Mouse (Mus musculus): Measurements from ENCODE around the gene Eps8l3. TPM values are rescaled to one million over a fixed set of nuclear protein-coding genes. Genes with fewer than 3 reads are reported as not detected.

Eps8l3 gene
- polyA plus RNA-seq, 1 experiment from 2014 or later, result 29.2 TPM

DNA sequence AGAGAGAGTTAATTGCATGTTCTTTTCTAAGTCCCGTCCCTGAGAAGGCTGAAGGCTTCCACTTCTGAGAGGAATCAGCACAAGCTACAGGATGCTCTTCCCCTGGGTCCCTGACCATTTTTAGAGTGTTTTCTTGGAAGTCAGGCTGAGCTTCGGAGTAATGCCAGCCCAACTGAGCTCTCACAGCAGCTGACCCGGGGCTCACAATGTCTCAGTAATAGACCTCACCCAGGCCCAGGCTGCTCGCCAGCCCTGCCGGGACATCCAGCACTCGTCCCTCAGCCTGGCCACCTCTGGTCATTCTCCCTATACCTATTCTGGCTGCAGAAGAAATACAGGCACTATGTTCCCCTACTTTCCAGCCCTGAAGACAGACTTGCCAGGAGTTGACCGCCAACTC is 35.7 kb upstream of the Eps8l3 start:
- Histone ChIP-seq H3K4me1 (replicated peaks; ENCODE audit: control insufficient read depth, insufficient read depth) (no peaks in the 10 kb centered on the region; the same call in 1 of the 2 replicates), H3K9ac (ENCODE audit: low read length) (no peak overlapping the region), H3K36me3 (ENCODE audit: control insufficient read depth, insufficient read depth, low read length) (no peaks in the 10 kb centered on the region), H3K4me2 (replicated peaks; ENCODE audit: low read depth) (no peak overlapping the region), H3K27ac (replicated peaks) (peak overlapping the region; percentile 71), H3K9me3 (ENCODE audit: control insufficient read depth, low read length) (no peaks in the 10 kb centered on the region), H3K27me3 (ENCODE audit: control insufficient read depth, insufficient read depth, low read length) (no peaks in the 10 kb centered on the region), H3K4me3 (ENCODE audit: low read depth, low read length) (no peak overlapping the region)
- DNase-seq (ENCODE audit: low spot score) (no peak), ATAC-seq (ENCODE audit: low FRiP score, low TSS enrichment) (0 out of 2 replicates have a peak, but pooled peaks have one; percentile 32)
- TF ChIP-seq CTCF (IDR thresholded peaks at IDR 0.05; ENCODE audit: low read depth) (no peak), EP300 (optimal IDR thresholded peaks at IDR 0.05) (no peak)
- WGBS, result 49% methylated on average over 7 of the region's 7 CpGs

DNA sequence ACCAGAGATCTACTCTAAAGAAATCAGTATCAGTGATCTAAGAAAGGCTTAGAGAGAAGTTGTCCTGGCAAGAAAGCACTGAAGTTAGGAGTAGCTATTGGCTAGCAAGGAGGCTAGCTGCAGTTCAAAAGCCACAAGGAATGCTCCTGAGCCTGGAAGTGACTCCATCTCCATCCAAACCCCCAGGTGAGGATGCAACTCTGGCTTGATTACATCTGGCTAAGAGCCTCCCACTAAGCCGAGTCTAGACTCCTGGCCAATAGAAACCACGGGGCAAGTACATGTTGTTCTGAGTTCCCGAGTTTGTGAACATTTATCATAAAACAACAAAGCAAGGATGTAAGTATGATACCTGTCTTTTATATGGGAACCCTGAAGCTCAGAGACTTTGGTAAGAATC is 33.6 kb upstream of the Eps8l3 start:
- Histone ChIP-seq H3K4me2 (replicated peaks; ENCODE audit: low read depth) (no peak overlapping the region), H3K9me3 (ENCODE audit: control insufficient read depth, low read length) (no peaks in the 10 kb centered on the region), H3K9ac (ENCODE audit: low read length) (no peak overlapping the region), H3K27me3 (ENCODE audit: control insufficient read depth, insufficient read depth, low read length) (no peaks in the 10 kb centered on the region), H3K4me1 (replicated peaks; ENCODE audit: control insufficient read depth, insufficient read depth) (no peaks in the 10 kb centered on the region; the same call in 1 of the 2 replicates), H3K27ac (replicated peaks) (no peak overlapping the region), H3K36me3 (ENCODE audit: control insufficient read depth, insufficient read depth, low read length) (no peaks in the 10 kb centered on the region), H3K4me3 (ENCODE audit: low read depth, low read length) (no peak overlapping the region)
- ATAC-seq (ENCODE audit: low FRiP score, low TSS enrichment) (no peak), DNase-seq (ENCODE audit: low spot score) (no peak)
- no peak for TF ChIP-seq CTCF (IDR thresholded peaks at IDR 0.05; ENCODE audit: low read depth)
- no peak for TF ChIP-seq EP300 (optimal IDR thresholded peaks at IDR 0.05)
- WGBS, result 91% methylated on average over 3 of the region's 3 CpGs

DNA sequence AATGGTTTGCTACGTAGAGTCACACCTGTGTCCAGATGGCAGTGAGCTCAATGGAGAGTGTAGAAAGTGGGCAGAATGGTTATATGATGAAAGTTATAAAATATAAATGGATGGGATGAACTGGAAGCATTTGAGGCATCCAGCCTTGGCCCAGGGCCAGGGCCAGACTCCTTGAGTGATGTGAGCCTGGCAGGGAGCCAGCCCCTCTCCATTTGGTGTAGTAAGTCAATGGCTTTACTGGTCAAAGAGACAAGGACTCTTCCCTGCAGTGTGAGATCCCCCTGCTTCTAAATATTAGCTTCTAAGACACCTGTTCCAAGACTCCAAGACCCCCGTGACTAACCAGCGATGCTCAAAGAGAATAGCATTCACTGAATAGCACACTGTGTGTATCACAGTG is 33.0 kb upstream of the Eps8l3 start:
- WGBS, result 81% methylated on average over 3 of the region's 3 CpGs
- ATAC-seq (ENCODE audit: low FRiP score, low TSS enrichment), result no peak

DNA sequence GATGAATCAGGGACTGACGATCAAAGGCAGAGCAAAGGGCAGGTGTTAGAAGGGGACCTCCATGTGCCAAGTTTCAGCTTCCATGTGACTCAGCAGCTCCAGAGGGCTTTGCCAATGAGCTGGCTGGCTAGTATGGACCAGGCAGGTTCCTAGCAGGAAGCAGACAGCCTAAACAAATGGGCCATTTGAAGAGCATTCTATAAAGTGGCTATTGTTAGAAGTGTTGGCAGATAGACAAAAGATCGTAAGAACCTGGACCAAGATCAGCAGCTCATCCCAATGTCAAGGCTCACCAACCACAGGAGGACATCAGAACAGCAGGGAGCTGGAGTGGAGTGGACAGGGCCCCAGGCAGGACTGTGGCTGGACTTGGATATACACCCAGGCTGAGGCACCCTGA is 32.5 kb upstream of the Eps8l3 start:
- Histone ChIP-seq H3K4me2 (replicated peaks; ENCODE audit: low read depth) (no peak overlapping the region), H3K27ac (replicated peaks) (no peak overlapping the region), H3K9ac (ENCODE audit: low read length) (no peak overlapping the region), H3K9me3 (ENCODE audit: control insufficient read depth, low read length) (no peaks in the 10 kb centered on the region), H3K4me3 (ENCODE audit: low read depth, low read length) (no peak overlapping the region), H3K4me1 (replicated peaks; ENCODE audit: control insufficient read depth, insufficient read depth) (no peaks in the 10 kb centered on the region; the same call in 1 of the 2 replicates), H3K27me3 (ENCODE audit: control insufficient read depth, insufficient read depth, low read length) (no peaks in the 10 kb centered on the region), H3K36me3 (ENCODE audit: control insufficient read depth, insufficient read depth, low read length) (no peaks in the 10 kb centered on the region)
- ATAC-seq (ENCODE audit: low FRiP score, low TSS enrichment) (no peak), DNase-seq (ENCODE audit: low spot score) (no peak)
- TF ChIP-seq EP300 (optimal IDR thresholded peaks at IDR 0.05) (no peak), CTCF (IDR thresholded peaks at IDR 0.05; ENCODE audit: low read depth) (no peak)
- 70% methylated on average over 2 of the region's 2 CpGs for WGBS

More for the DNA sequence above, 33.0 kb upstream of the Eps8l3 start:
- Histone ChIP-seq H3K9ac (ENCODE audit: low read length) (no peak overlapping the region), H3K4me1 (replicated peaks; ENCODE audit: control insufficient read depth, insufficient read depth) (no peaks in the 10 kb centered on the region; the same call in 1 of the 2 replicates), H3K4me3 (ENCODE audit: low read depth, low read length) (no peak overlapping the region), H3K9me3 (ENCODE audit: control insufficient read depth, low read length) (no peaks in the 10 kb centered on the region), H3K27me3 (ENCODE audit: control insufficient read depth, insufficient read depth, low read length) (no peaks in the 10 kb centered on the region), H3K4me2 (replicated peaks; ENCODE audit: low read depth) (no peak overlapping the region), H3K36me3 (ENCODE audit: control insufficient read depth, insufficient read depth, low read length) (no peaks in the 10 kb centered on the region), H3K27ac (replicated peaks) (no peak overlapping the region)
- no peak for DNase-seq (ENCODE audit: low spot score)
- TF ChIP-seq CTCF (IDR thresholded peaks at IDR 0.05; ENCODE audit: low read depth) (no peak), EP300 (optimal IDR thresholded peaks at IDR 0.05) (no peak)

DNA sequence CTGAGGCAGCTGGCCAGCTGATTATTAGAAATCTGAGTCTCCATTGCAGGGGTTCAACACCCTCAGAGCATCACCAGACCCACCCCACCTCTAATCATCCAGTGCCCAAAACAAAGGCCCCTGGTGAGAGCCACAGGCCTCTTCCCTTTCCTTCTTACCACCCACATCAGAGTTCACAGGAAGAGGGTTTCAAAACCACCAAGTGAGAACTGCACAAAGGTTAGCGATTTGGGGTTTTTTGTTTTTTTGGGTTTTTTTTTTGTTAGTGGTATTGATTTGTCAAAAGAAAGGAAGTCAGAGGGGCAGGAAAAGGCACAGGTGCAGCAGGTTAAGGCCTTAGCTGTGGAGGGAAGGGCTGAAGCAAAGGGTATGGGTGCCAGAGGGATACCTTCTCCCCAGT is 30.9 kb upstream of the Eps8l3 start:
- 81% methylated on average over 1 of the region's 1 CpGs for WGBS
- no peak overlapping the region for H3K4me3 ChIP-seq (ENCODE audit: low read depth, low read length)
- no peaks in the 10 kb centered on the region for H3K36me3 ChIP-seq (ENCODE audit: control insufficient read depth, insufficient read depth, low read length)
- peaks cover 5% of the 10 kb centered on the region; the same call in 1 of the 2 replicates for H3K4me1 ChIP-seq (replicated peaks; ENCODE audit: control insufficient read depth, insufficient read depth)
- TF ChIP-seq EP300 (optimal IDR thresholded peaks at IDR 0.05), result no peak
- TF ChIP-seq CTCF (IDR thresholded peaks at IDR 0.05; ENCODE audit: low read depth), result no peak
- H3K27ac ChIP-seq (replicated peaks), result no peak overlapping the region
- H3K9me3 ChIP-seq (ENCODE audit: control insufficient read depth, low read length), result no peaks in the 10 kb centered on the region
- ATAC-seq (ENCODE audit: low FRiP score, low TSS enrichment) (no peak), DNase-seq (ENCODE audit: low spot score) (no peak)
- no peaks in the 10 kb centered on the region for H3K27me3 ChIP-seq (ENCODE audit: control insufficient read depth, insufficient read depth, low read length)
- H3K4me2 ChIP-seq (replicated peaks; ENCODE audit: low read depth), result no peak overlapping the region
- H3K9ac ChIP-seq (ENCODE audit: low read length), result no peak overlapping the region

DNA sequence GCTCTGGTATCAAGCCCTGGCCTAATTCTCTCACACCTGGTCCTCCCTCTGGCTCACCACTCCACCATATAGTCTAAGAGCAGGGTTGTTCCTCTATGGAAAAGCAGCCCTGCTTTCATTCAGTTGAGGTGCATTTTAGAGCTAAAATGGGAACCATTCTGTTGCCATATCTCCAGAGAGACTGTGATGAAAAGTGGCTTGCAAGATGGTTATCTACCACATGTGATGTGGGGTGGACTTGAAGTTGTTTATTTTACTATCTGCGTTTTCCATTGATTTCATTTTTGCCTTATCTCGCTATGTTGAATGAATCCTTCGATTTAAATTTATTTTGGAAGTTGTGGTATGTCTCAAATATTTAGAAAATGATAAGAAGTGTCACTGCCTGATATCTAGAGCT is 30.2 kb upstream of the Eps8l3 start:
- no peak for TF ChIP-seq EP300 (optimal IDR thresholded peaks at IDR 0.05)
- TF ChIP-seq CTCF (IDR thresholded peaks at IDR 0.05; ENCODE audit: low read depth), result no peak
- peaks cover 5% of the 10 kb centered on the region; the same call in 1 of the 2 replicates for H3K4me1 ChIP-seq (replicated peaks; ENCODE audit: control insufficient read depth, insufficient read depth)
- H3K9me3 ChIP-seq (ENCODE audit: control insufficient read depth, low read length), result no peaks in the 10 kb centered on the region
- H3K27me3 ChIP-seq (ENCODE audit: control insufficient read depth, insufficient read depth, low read length), result no peaks in the 10 kb centered on the region
- H3K27ac ChIP-seq (replicated peaks), result no peak overlapping the region
- no peak overlapping the region for H3K9ac ChIP-seq (ENCODE audit: low read length)
- WGBS, result 40% methylated on average over 3 of the region's 3 CpGs
- no peaks in the 10 kb centered on the region for H3K36me3 ChIP-seq (ENCODE audit: control insufficient read depth, insufficient read depth, low read length)
- no peak overlapping the region for H3K4me3 ChIP-seq (ENCODE audit: low read depth, low read length)
- ATAC-seq (ENCODE audit: low FRiP score, low TSS enrichment), result no peak
- DNase-seq (ENCODE audit: low spot score), result no peak
- H3K4me2 ChIP-seq (replicated peaks; ENCODE audit: low read depth), result no peak overlapping the region

Measured in stomach, postnatal 0 days (tissue).